Mouse (Mus musculus) adrenal gland, postnatal 0 days (tissue): ENCODE measurements around the gene Glul. TPM values are rescaled to one million over a fixed set of nuclear protein-coding genes. Genes with fewer than 3 reads are reported as not detected.

Experiments
- microRNA-seq: library from miRNA; unstranded; fragments of <30 nt; microRNA quantifications from one replicate; pipeline ENCODE4, GENCODE M21; 2016; ENCODE audit warnings: borderline replicate concordance; ENCODE audit not compliant: insufficient number of aligned reads
- polyA plus RNA-seq: library from polyadenylated mRNA; unstranded; fragments of >200 nt; fragmentation: Nextera tagmentation; extraction: Ambion mirVana; gene quantifications from 2 replicates; pipeline ENCODE4 v1.2.1, GENCODE M21; 2015

Glul gene
- polyA plus RNA-seq, result 142 and 157 TPM in 2 replicates

DNA sequence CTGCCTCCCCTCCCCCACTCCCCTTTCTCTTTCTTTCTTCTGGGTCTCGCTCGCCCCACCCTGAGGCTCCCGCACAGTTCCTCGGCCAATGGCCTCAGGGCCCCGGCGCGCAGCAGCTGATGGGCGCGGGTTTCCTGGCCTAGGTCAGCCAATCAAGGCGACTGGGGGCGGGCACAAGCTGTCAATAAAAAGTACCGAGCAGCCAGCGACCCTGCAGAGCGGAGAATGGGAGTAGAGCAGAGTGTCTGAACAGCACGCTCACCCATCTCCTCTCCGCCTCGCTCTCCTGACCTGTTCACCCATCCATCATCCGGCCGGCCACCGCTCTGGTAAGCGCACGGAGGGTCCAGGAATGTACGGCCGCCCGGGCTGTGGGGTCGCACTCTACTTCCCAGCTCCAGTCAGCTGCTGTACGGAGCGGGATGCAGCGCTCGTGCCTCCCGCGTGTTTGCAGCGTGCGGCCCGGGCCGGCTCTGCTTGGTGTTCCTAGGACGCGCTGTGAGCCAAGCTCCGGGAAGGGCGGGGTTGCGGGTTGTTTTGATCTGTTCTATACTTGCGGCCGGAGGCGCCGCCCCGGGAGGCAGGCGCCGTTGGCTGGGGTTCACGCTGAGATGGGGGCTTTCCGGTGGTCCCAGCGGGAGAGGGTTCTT lies at the start of gene Glul, which contains the start of gene Teddm2:
Glul (plus strand) TSS at position 214 of the 650 bp plus-strand sequence.
Teddm2 (minus strand) TSS at position 498 of the 650 bp plus-strand sequence.

DNA sequence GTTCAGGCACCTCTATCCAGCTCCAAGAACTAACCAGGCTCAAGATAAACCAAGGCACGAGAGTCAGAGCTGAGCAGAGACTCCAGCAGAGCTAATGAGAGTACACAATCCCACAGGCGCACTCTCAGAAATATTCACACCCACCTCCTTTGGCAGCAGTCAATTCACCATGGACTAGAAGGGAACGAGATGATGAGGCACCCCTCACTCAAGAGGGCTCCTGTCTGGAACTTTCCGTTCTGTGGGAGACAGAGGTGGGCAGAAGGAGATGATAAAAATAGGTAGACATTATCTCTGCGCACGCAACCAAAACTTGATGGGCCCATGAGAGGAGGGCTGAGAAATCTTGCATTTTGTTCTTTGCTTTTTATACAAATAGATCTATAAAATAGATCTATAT lies 25.7 kb upstream of the Glul start, which contains the start of gene Teddm1b:
Teddm1b (plus strand) TSS at position 301 of the 400 bp plus-strand sequence.

DNA sequence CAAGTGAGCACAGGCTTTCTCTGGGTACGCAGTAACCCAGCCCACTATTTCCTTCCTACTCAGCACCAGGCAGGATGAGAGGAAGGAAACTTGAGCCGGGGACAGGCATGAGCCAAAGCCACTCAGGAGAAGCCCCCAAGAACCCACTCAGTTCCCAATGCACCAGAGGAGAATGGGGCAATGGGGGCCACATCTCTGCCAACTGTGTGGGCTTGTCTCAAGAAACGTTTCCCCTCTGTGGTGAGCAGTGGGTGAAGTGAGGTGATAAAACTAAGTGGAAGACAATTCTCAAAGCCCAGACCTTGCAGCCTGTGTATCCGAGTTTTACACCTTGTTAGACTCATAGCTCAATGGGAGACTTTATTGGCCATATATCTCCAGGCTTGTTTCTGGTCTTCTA lies 8.3 kb upstream of the Glul start, which contains the start of gene Teddm1a:
Teddm1a (plus strand) TSS at position 301 of the 400 bp plus-strand sequence.

Small RNA genes lying within 50 kb of the gene (microRNA-seq; reads per million reads assigned to microRNA genes)
- 13.7 reads per million, percentile 19 among the genes with 10 or more reads in this experiment for gene Mir8114

Other genes starting within 250 kb of the Glul start
- 0.18 and 0.32 TPM in 2 replicates for gene Rgs8, start 246.9 kb upstream of the Glul start, polyA plus RNA-seq
- 3.6 and 4.5 TPM in 2 replicates for gene Rgs16, start 159.6 kb upstream of the Glul start, polyA plus RNA-seq
- 29.2 and 32.6 TPM in 2 replicates for gene Rnasel, start 150.5 kb upstream of the Glul start, polyA plus RNA-seq
- gene Rgsl1, start 55.8 kb upstream of the Glul start, polyA plus RNA-seq, result 0.08 and 0.33 TPM in 2 replicates
- 0.15 and 0.28 TPM in 2 replicates for gene Teddm1b, start 25.6 kb upstream of the Glul start, polyA plus RNA-seq
- gene Teddm1a, start 8.2 kb upstream of the Glul start, polyA plus RNA-seq, result not detected in 2 replicates
- 0.61 and 0.73 TPM in 2 replicates for gene Teddm2, start 284 bp downstream of the Glul start, polyA plus RNA-seq